Mouse (Mus musculus): ENCODE results near the gene Emilin1. TPM values are rescaled to one million over a fixed set of nuclear protein-coding genes. Genes with fewer than 3 reads are reported as not detected.
"Not testable (repeated sequence)": the region's sequence is repeated elsewhere in the genome, so short reads cannot be mapped to it uniquely, and the experiment has no call there.

Emilin1 gene
- total and polyA plus RNA-seq, 3 experiments: 0.11 to 0.63 (median 0.34) TPM

- no peak overlapping the region for H3K9ac ChIP-seq (ENCODE audit: insufficient read depth, low read depth)
- no peak overlapping the region for H3K4me3 ChIP-seq (replicated peaks in 1 of 3; ENCODE audit: low read depth in 2 of 3, low read length in 2 of 3, poor library complexity in 1 of 3)
- no peak for DNase-seq (ENCODE audit: extremely low read depth)
- no peak overlapping the region for H3K4me2 ChIP-seq (ENCODE audit: insufficient read depth, low read depth, poor library complexity, severe bottlenecking)
- H3K79me2 ChIP-seq (replicated peaks; ENCODE audit: control insufficient read depth, extremely low read depth, insufficient read depth, poor library complexity, severe bottlenecking): no peaks in the 10 kb centered on the region
- peaks cover 27 to 45% of the 10 kb centered on the region in 2 experiments for H3K36me3 ChIP-seq (replicated peaks in 1 of 2; ENCODE audit: control insufficient read depth in 1 of 2, insufficient read depth in 1 of 2, low read length in 1 of 2)
- peak; percentile 5 for TF ChIP-seq RAD21 (IDR thresholded peaks at IDR 0.05; ENCODE audit: low read depth, low read length)
- 0 out of 2 replicates have a peak, but pooled peaks have one; percentile 57 for TF ChIP-seq MAFK (IDR thresholded peaks at IDR 0.05; ENCODE audit: insufficient replicate concordance, low read length)
- TF ChIP-seq KAT2A (IDR thresholded peaks at IDR 0.05; ENCODE audit: insufficient replicate concordance, low read length): no peak
- no peak for TF ChIP-seq SIN3A (IDR thresholded peaks at IDR 0.05; ENCODE audit: low read length)
- in situ Hi-C loops (cut with MboI; ENCODE audit: low pct_ligation_motif_present, low pct_unique_long_range_greater_than_20kb, low sequenced_read_pairs): no loop called here
- no peaks in the 10 kb centered on the region for H3K27me3 ChIP-seq (replicated peaks)
- no peaks in the 10 kb centered on the region for H3K9me3 ChIP-seq (replicated peaks; ENCODE audit: low read length)
- dilution Hi-C loops (cut with MboI; ENCODE audit: extremely low pct_ligation_motif_present, extremely low pct_unique_long_range_greater_than_20kb, low sequenced_read_pairs): no loop called here
- H3K4me1 ChIP-seq (ENCODE audit: control insufficient read depth in 1 of 2, insufficient read depth in 2 of 2): peaks cover 0 to 3% of the 10 kb centered on the region in 2 experiments; a peak in 1 of 4 replicates
- H3K27ac ChIP-seq (ENCODE audit: insufficient read depth, low read depth): no peak overlapping the region
Observed at GRCm38 (mm10) chr5:30879347-30879943, 33.8 kb upstream of the Emilin1 start.

GRCm38 (mm10) chr5:30881839-30882238 lies 31.4 kb upstream of the Emilin1 start:
- H3K9ac ChIP-seq (ENCODE audit: insufficient read depth, low read depth); dilution Hi-C loops (cut with MboI; ENCODE audit: extremely low pct_ligation_motif_present, extremely low pct_unique_long_range_greater_than_20kb, low sequenced_read_pairs); H3K79me2 ChIP-seq (replicated peaks; ENCODE audit: control insufficient read depth, extremely low read depth, insufficient read depth, poor library complexity, severe bottlenecking); H3K4me2 ChIP-seq (ENCODE audit: insufficient read depth, low read depth, poor library complexity, severe bottlenecking); H3K4me3 ChIP-seq (replicated peaks in 1 of 3; ENCODE audit: low read depth in 2 of 3, low read length in 2 of 3, poor library complexity in 1 of 3); H3K4me1 ChIP-seq (ENCODE audit: control insufficient read depth in 1 of 2, insufficient read depth in 2 of 2); H3K9me3 ChIP-seq (replicated peaks; ENCODE audit: low read length); H3K27ac ChIP-seq (ENCODE audit: insufficient read depth, low read depth); DNase-seq (ENCODE audit: extremely low read depth); in situ Hi-C loops (cut with MboI; ENCODE audit: low pct_ligation_motif_present, low pct_unique_long_range_greater_than_20kb, low sequenced_read_pairs); H3K27me3 ChIP-seq (replicated peaks): not testable (repeated sequence)
- TF ChIP-seq ELF1 (IDR thresholded peaks at IDR 0.05; ENCODE audit: low read depth, low read length): 0 out of 2 replicates have a peak, but pooled peaks have one; percentile 25
- TF ChIP-seq TBP (conservative IDR thresholded peaks at IDR 0.05; ENCODE audit: low read depth, low read length): peak; percentile 93
- H3K36me3 ChIP-seq (replicated peaks in 1 of 2; ENCODE audit: control insufficient read depth in 1 of 2, insufficient read depth in 1 of 2, low read length in 1 of 2): peaks cover 4 to 21% of the 10 kb centered on the region in 2 experiments

GRCm38 (mm10) chr5:30886209-30886608 lies 27.0 kb upstream of the Emilin1 start:
- no peak for TF ChIP-seq CHD1 (IDR thresholded peaks at IDR 0.05; ENCODE audit: low read depth, low read length)
- TF ChIP-seq CTCF (conservative IDR thresholded peaks at IDR 0.05 in 1 of 2, IDR thresholded peaks at IDR 0.05 in 1 of 2; ENCODE audit: low read depth in 2 of 2, low read length in 2 of 2): no peak
- peak; percentile 15; the same call in 1 of the 2 replicates for TF ChIP-seq SIN3A (IDR thresholded peaks at IDR 0.05; ENCODE audit: low read length)
- peak; percentile 54; the same call in 1 of the 2 replicates for TF ChIP-seq ZNF384 (IDR thresholded peaks at IDR 0.05; ENCODE audit: low read depth, low read length)
- TF ChIP-seq ELF1 (IDR thresholded peaks at IDR 0.05; ENCODE audit: low read depth, low read length): no peak
- no peak for TF ChIP-seq BHLHE40 (IDR thresholded peaks at IDR 0.05; ENCODE audit: low read depth, low read length)
- H3K27ac ChIP-seq (ENCODE audit: insufficient read depth, low read depth): no peak overlapping the region
- H3K9ac ChIP-seq (ENCODE audit: insufficient read depth, low read depth): no peak overlapping the region; the same call in 1 of the 2 replicates
- H3K4me1 ChIP-seq (ENCODE audit: control insufficient read depth in 1 of 2, insufficient read depth in 2 of 2): peaks cover 3 to 18% of the 10 kb centered on the region in 2 experiments
- no peaks in the 10 kb centered on the region for H3K9me3 ChIP-seq (replicated peaks; ENCODE audit: low read length)
- in situ Hi-C loops (cut with MboI; ENCODE audit: low pct_ligation_motif_present, low pct_unique_long_range_greater_than_20kb, low sequenced_read_pairs): no loop called here
- H3K79me2 ChIP-seq (replicated peaks; ENCODE audit: control insufficient read depth, extremely low read depth, insufficient read depth, poor library complexity, severe bottlenecking): no peaks in the 10 kb centered on the region
- peak overlapping the region; percentile 97; the same call in 1 of the 2 replicates for H3K4me2 ChIP-seq (ENCODE audit: insufficient read depth, low read depth, poor library complexity, severe bottlenecking)
- DNase-seq (ENCODE audit: extremely low read depth): no peak
- dilution Hi-C loops (cut with MboI; ENCODE audit: extremely low pct_ligation_motif_present, extremely low pct_unique_long_range_greater_than_20kb, low sequenced_read_pairs): no loop called here
- H3K27me3 ChIP-seq (replicated peaks): no peaks in the 10 kb centered on the region
- peaks cover 0 to 12% of the 10 kb centered on the region in 2 experiments for H3K36me3 ChIP-seq (replicated peaks in 1 of 2; ENCODE audit: control insufficient read depth in 1 of 2, insufficient read depth in 1 of 2, low read length in 1 of 2)
- H3K4me3 ChIP-seq (replicated peaks in 1 of 3; ENCODE audit: low read depth in 2 of 3, low read length in 2 of 3, poor library complexity in 1 of 3): no peak overlapping the region

All from CH12.LX (cell line).